15 mouse cellular contexts compared by ENCODE assay signal in the genomic region with DNA sequence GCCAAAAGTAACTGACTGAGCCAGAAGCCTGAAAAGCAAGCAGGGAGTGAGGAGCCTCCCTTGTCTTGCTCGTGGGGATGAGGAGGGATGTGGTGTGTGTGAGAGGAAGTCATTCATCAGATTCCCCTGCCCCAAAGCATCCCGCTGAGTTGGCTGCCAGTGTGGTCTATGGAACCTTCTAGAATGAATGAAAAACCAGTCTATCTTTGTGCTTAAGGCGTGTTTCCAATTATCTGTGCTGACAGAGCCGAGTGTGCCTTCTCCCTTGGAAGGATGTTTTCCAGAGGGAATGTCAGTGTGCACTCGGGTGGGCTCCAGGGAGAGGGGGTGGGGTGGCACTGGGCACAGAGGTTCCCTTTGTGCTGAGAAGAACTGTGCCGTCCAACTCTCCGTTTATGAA. TPM values are rescaled to one million over a fixed set of nuclear protein-coding genes. Genes with fewer than 3 reads are reported as not detected.
DNase-seq lines count a peak whose midpoint lies in the region; ATAC-seq and TF ChIP-seq lines count a peak whose summit lies in the region.
"Had no signal": no experiment of that assay in that cellular context is flagged by ENCODE, and none has a peak within 500 bp of the region (broad histone marks: within the 10 kb centered on the region; RNA-seq: fewer than 3 reads in every experiment).

No protein-coding gene starts in this region.

- no peaks in the 10 kb centered on the region for H3K36me3 ChIP-seq in forebrain, postnatal 0 days (ENCODE audit: insufficient read depth)
- H3K36me3 ChIP-seq in forebrain, embryonic 10.5 days (replicated peaks): no peaks in the 10 kb centered on the region
- H3K36me3 ChIP-seq in embryonic facial prominence, embryonic 13.5 days: no peaks in the 10 kb centered on the region
- H3K36me3 ChIP-seq: lung, embryonic 15.5 days; neural tube, embryonic 12.5 days had no signal

- H3K9me3 ChIP-seq in forebrain, postnatal 0 days (ENCODE audit: low read length): no peaks in the 10 kb centered on the region
- H3K9me3 ChIP-seq in forebrain, embryonic 10.5 days: peaks cover 9% of the 10 kb centered on the region; the same call in 1 of the 2 replicates
- peaks cover 3% of the 10 kb centered on the region; the same call in 1 of the 2 replicates for H3K9me3 ChIP-seq in embryonic facial prominence, embryonic 13.5 days
- H3K9me3 ChIP-seq: lung, embryonic 15.5 days; neural tube, embryonic 12.5 days had no signal

- WGBS in forebrain, postnatal 0 days: 5% methylated on average over 7 of the region's 7 CpGs
- WGBS in forebrain, embryonic 10.5 days: 28% methylated on average over 7 of the region's 7 CpGs
- WGBS in embryonic facial prominence, embryonic 13.5 days: 12% methylated on average over 7 of the region's 7 CpGs

- DNase-seq in forebrain, postnatal 0 days: peak; percentile 62
- DNase-seq in forebrain, embryonic 10.5 days (ENCODE audit: extremely low spot score, low spot score): no peak
- DNase-seq in brain, adult 2 months (ENCODE audit: low read depth, low spot score): peak; percentile 32
- DNase-seq in neural tube, embryonic 10.5 days (ENCODE audit: extremely low spot score, low spot score): peak; percentile 29
- no peak for DNase-seq in adrenal gland, adult 2 months
- DNase-seq: cerebellum, adult 2 months; kidney, postnatal 10 days; liver; right cerebral cortex, adult 18-20 months had no signal

- H3K27me3 ChIP-seq in forebrain, postnatal 0 days (ENCODE audit: insufficient read depth, low read length): no peaks in the 10 kb centered on the region
- peaks cover 21% of the 10 kb centered on the region; the same call in 1 of the 2 replicates for H3K27me3 ChIP-seq in forebrain, embryonic 10.5 days (ENCODE audit: poor library complexity, severe bottlenecking)
- no peaks in the 10 kb centered on the region for H3K27me3 ChIP-seq in embryonic facial prominence, embryonic 13.5 days
- H3K27me3 ChIP-seq: lung, embryonic 15.5 days; neural tube, embryonic 12.5 days had no signal

- peak; percentile 84 for ATAC-seq in forebrain, postnatal 0 days
- peak; percentile 32; the same call in 1 of the 2 replicates for ATAC-seq in embryonic facial prominence, embryonic 13.5 days (ENCODE audit: insufficient number of reproducible peaks, insufficient read depth, low FRiP score, low TSS enrichment, low read depth)
- no peak for ATAC-seq in erythroid progenitor cell, adult 5-6 weeks (replicated peaks; ENCODE audit: low FRiP score, poor library complexity, severe bottlenecking)

- TF ChIP-seq CTCF in forebrain, postnatal 0 days (IDR thresholded peaks at IDR 0.05; ENCODE audit: low read depth): no peak

- no peak overlapping the region for H3K9ac ChIP-seq in forebrain, postnatal 0 days
- no peak overlapping the region for H3K9ac ChIP-seq in embryonic facial prominence, embryonic 13.5 days
- H3K9ac ChIP-seq: lung, embryonic 15.5 days; neural tube, embryonic 12.5 days had no signal

- H3K27ac ChIP-seq in forebrain, postnatal 0 days (ENCODE audit: low read depth, low read length): peak overlapping the region; percentile 40; the same call in 1 of the 2 replicates
- H3K27ac ChIP-seq in forebrain, embryonic 10.5 days: no peak overlapping the region
- peak overlapping the region; percentile 62; the same call in 1 of the 2 replicates for H3K27ac ChIP-seq in embryonic facial prominence, embryonic 13.5 days
- H3K27ac ChIP-seq: lung, embryonic 15.5 days; neural tube, embryonic 12.5 days had no signal

- H3K4me3 ChIP-seq in forebrain, postnatal 0 days (ENCODE audit: low read depth, low read length): no peak overlapping the region
- H3K4me3 ChIP-seq in forebrain, embryonic 10.5 days: no peak overlapping the region
- no peak overlapping the region for H3K4me3 ChIP-seq in embryonic facial prominence, embryonic 13.5 days
- H3K4me3 ChIP-seq: lung, embryonic 15.5 days; neural tube, embryonic 12.5 days had no signal

- no peak overlapping the region for H3K4me2 ChIP-seq in forebrain, postnatal 0 days (ENCODE audit: low read depth)
- H3K4me2 ChIP-seq in embryonic facial prominence, embryonic 13.5 days: peak overlapping the region; percentile 22
- H3K4me2 ChIP-seq: lung, embryonic 15.5 days; neural tube, embryonic 12.5 days had no signal

- no peaks in the 10 kb centered on the region; the same call in 1 of the 2 replicates for H3K4me1 ChIP-seq in forebrain, postnatal 0 days (ENCODE audit: insufficient read depth)
- H3K4me1 ChIP-seq in forebrain, embryonic 10.5 days: peaks cover 25% of the 10 kb centered on the region
- H3K4me1 ChIP-seq in embryonic facial prominence, embryonic 13.5 days: peaks cover 18% of the 10 kb centered on the region

RNA-seq across cellular contexts. Expression of a gene that starts 19.2 kb away (rescaled TPM):
- total RNA-seq in forebrain, postnatal 0 days (2014; rRNA removed): 0.92 and 1.0 TPM in 2 replicates
- 0.19 and 0.27 TPM in 2 replicates for polyA plus RNA-seq in forebrain, postnatal 0 days (2015; fragmentation: Nextera tagmentation; extraction: Ambion mirVana)
- polyA plus RNA-seq in forebrain, embryonic 10.5 days (2016; fragmentation: Nextera tagmentation; extraction: Ambion mirVana): 0.21 and 0.24 TPM in 2 replicates
- 0.03 and 0.06 TPM in 2 replicates for polyA plus RNA-seq in embryonic facial prominence, embryonic 13.5 days (2015; fragmentation: Nextera tagmentation; extraction: Ambion mirVana)
- total RNA-seq in adrenal gland, adult 2 months (2021): 10 to 100 TPM; 10.2 to 22.0 TPM
- polyA plus RNA-seq in adrenal gland, adult 2 months (2012; rRNA removed): 15.2 and 25.1 TPM in 2 replicates
- not detected in 2 replicates for total RNA-seq in erythroid progenitor cell, adult 5-6 weeks (2015; ENCODE audit: low replicate concordance)
- total RNA-seq in erythroid progenitor cell, adult 5-6 weeks (2017; ENCODE audit: low replicate concordance): not detected in 2 replicates
- total RNA-seq: granulocyte monocyte progenitor cell, adult 5-6 weeks; megakaryocyte, adult 5-6 weeks had no signal
- polyA plus RNA-seq: neural tube, embryonic 12.5 days had no signal

Comparison
In these comparisons a context has a peak if more than half of its experiments do, and no peak if none do; other contexts are left out.
1. DNase-seq: peak in forebrain, postnatal 0 days (single experiment), brain, adult 2 months (single experiment) and neural tube, embryonic 10.5 days (single experiment); none in forebrain, embryonic 10.5 days (single experiment) and adrenal gland, adult 2 months (single experiment).
2. RNA of a gene that starts 19.2 kb away (polyA plus RNA-seq): 15.2 to 25.1 TPM in adrenal gland, adult 2 months; 0.19 to 0.27 TPM in forebrain, postnatal 0 days, 0.21 to 0.24 TPM in forebrain, embryonic 10.5 days and 0.03 to 0.06 TPM in embryonic facial prominence, embryonic 13.5 days; every median in the first group is over 10 times any median in the second.